Mouse (Mus musculus) G1E (cell line): ENCODE measurements at regions not wholly inside any gene's neighbourhood (a gene's known extent, or its start where the extent isn't known, plus 50 kb on each side); places are given as distances from the start of the nearest gene placed in this dataset.

Source experiments
- CTCF ChIP-seq: IDR thresholded peaks from 2 replicates; pipeline ENCODE4 v1.5.1; 2012; ENCODE audit warnings: low read depth, low read length, inconsistent platforms, mixed read lengths
- GATA1 ChIP-seq: IDR thresholded peaks from 2 replicates; pipeline ENCODE4 v1.6.1; 2012; ENCODE audit warnings: borderline replicate concordance, low read length, inconsistent platforms, mixed read lengths
- GATA2 ChIP-seq: IDR thresholded peaks from 2 replicates; pipeline ENCODE4 v1.6.1; 2012; ENCODE audit warnings: low read depth, low read length, inconsistent platforms, borderline replicate concordance
- POLR2AphosphoS5 ChIP-seq: IDR thresholded peaks from 2 replicates; pipeline ENCODE4 v1.6.1; 2012; ENCODE audit warnings: low read depth, low read length, inconsistent platforms; ENCODE audit not compliant: insufficient replicate concordance

DNA sequence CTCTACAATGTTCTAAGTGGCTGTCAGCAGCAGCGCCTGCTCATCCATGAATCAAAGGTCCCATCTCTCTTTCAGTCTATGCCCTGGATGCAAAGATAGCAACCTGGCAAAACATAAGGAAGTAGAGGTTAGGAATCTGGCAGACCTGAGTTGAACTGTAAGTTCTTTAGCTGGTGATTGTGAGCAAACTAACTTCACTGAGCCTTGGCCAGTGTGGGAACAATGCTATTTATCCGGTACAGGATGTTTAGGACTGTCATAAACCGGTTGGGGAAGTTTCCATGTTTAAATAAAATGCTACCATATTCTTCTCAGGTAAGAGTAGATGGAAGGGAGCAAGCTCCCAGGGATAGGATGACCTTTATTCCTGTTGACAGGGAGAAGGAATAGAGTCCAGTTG lies 1306.2 kb upstream of the A1bg start:
- TF ChIP-seq CTCF (no peak), GATA1 (no peak), GATA2 (no peak), POLR2AphosphoS5 (no peak)
